Mouse (Mus musculus) forebrain, embryonic 12.5 days (tissue): ENCODE results near the gene Lexm. TPM values are rescaled to one million over a fixed set of nuclear protein-coding genes. Genes with fewer than 3 reads are reported as not detected.

Source experiments
- ATAC-seq: fragments of 200-750 bp; cut with Nextera tagmentation; 2 replicates; pipeline ENCODE4 v1.8.0; 2017; ENCODE audit warnings: moderate TSS enrichment; ENCODE audit not compliant: low FRiP score
- H3K27ac ChIP-seq: fragments of 300-500 bp; sonication (generic); 2 replicates; pipeline ENCODE4 v1.5.1; 2016; ENCODE audit warnings: mild to moderate bottlenecking
- H3K27me3 ChIP-seq: fragments of 300-500 bp; sonication (generic); 2 replicates; pipeline ENCODE4 v1.6.1; 2016; ENCODE audit warnings: mild to moderate bottlenecking
- H3K36me3 ChIP-seq: fragments of 300-500 bp; sonication (generic); replicated peaks from 2 replicates; pipeline ENCODE4 v1.6.1; 2016; ENCODE audit warnings: mild to moderate bottlenecking
- H3K4me1 ChIP-seq: fragments of 300-500 bp; sonication (generic); 2 replicates; pipeline ENCODE4 v1.6.1; 2016
- H3K4me2 ChIP-seq: fragments of 300-500 bp; sonication (generic); 2 replicates; pipeline ENCODE4 v1.6.1; 2016; ENCODE audit warnings: mild to moderate bottlenecking, moderate library complexity
- H3K4me3 ChIP-seq: fragments of 300-500 bp; sonication (generic); replicated peaks from 2 replicates; pipeline ENCODE4 v1.5.1; 2016; ENCODE audit warnings: mild to moderate bottlenecking
- H3K9ac ChIP-seq: fragments of 300-500 bp; sonication (generic); 2 replicates; pipeline ENCODE4 v1.6.1; 2016; ENCODE audit warnings: mild to moderate bottlenecking
- H3K9me3 ChIP-seq: fragments of 300-500 bp; sonication (generic); 2 replicates; pipeline ENCODE4 v1.6.1; 2016
- WGBS: fragments of 180-500 bp; shearing (Covaris S2); methylation state at CpG from one replicate; pipeline ENCODE4 v1.1.7; 2016; 5-methylcytosine and 5-hydroxymethylcytosine counted together
- polyA plus RNA-seq: library from polyadenylated mRNA; unstranded; fragments of >200 nt; fragmentation: Nextera tagmentation; extraction: Ambion mirVana; gene quantifications from 2 replicates; pipeline ENCODE4 v1.2.1, GENCODE M21; 2016

Gene Lexm
- polyA plus RNA-seq, 1 experiment from 2014 or later: 0.42 TPM

- H3K36me3 ChIP-seq: no peaks in the 10 kb centered on the region
- no peaks in the 10 kb centered on the region for H3K9me3 ChIP-seq
- peaks cover 52% of the 10 kb centered on the region for H3K27me3 ChIP-seq
- H3K9ac ChIP-seq: no peak overlapping the region
- H3K27ac ChIP-seq: no peak overlapping the region
- no peak overlapping the region for H3K4me3 ChIP-seq
- ATAC-seq: no peak
- WGBS: 76% methylated on average over 3 of the region's 3 CpGs
- H3K4me1 ChIP-seq: peaks cover 8% of the 10 kb centered on the region
- H3K4me2 ChIP-seq: no peak overlapping the region
Observed at GRCm38 (mm10) chr4:106621428-106621827, 4.4 kb upstream of the Lexm start.

- H3K9me3 ChIP-seq: no peaks in the 10 kb centered on the region
- WGBS: 87% methylated on average over 4 of the region's 4 CpGs
- no peak for ATAC-seq
- H3K27me3 ChIP-seq: peaks cover 44% of the 10 kb centered on the region
- H3K4me3 ChIP-seq: no peak overlapping the region
- no peak overlapping the region for H3K4me2 ChIP-seq
- H3K4me1 ChIP-seq: peaks cover 8% of the 10 kb centered on the region
- no peaks in the 10 kb centered on the region for H3K36me3 ChIP-seq
- H3K9ac ChIP-seq: no peak overlapping the region
- H3K27ac ChIP-seq: no peak overlapping the region
Observed at GRCm38 (mm10) chr4:106618898-106619297, 1.9 kb upstream of the Lexm start.

- no peaks in the 10 kb centered on the region for H3K36me3 ChIP-seq
- H3K27me3 ChIP-seq: peaks cover 18% of the 10 kb centered on the region
- no peak overlapping the region for H3K9ac ChIP-seq
- H3K27ac ChIP-seq: no peak overlapping the region
- H3K9me3 ChIP-seq: no peaks in the 10 kb centered on the region
- no peak for ATAC-seq
- no peak overlapping the region for H3K4me3 ChIP-seq
- H3K4me1 ChIP-seq: peaks cover 8% of the 10 kb centered on the region
- no peak overlapping the region for H3K4me2 ChIP-seq
- 86% methylated on average over 12 of the region's 12 CpGs for WGBS
Observed at GRCm38 (mm10) chr4:106615637-106616036, 1.4 kb downstream of the Lexm start.

GRCm38 (mm10) chr4:106614881-106615280 lies 2.2 kb downstream of the Lexm start:
- no peak for ATAC-seq
- Histone ChIP-seq H3K9me3 (no peaks in the 10 kb centered on the region), H3K27me3 (peaks cover 18% of the 10 kb centered on the region), H3K36me3 (no peaks in the 10 kb centered on the region), H3K4me3 (no peak overlapping the region), H3K4me2 (no peak overlapping the region), H3K9ac (no peak overlapping the region), H3K27ac (no peak overlapping the region), H3K4me1 (peaks cover 8% of the 10 kb centered on the region)
- 91% methylated on average over 9 of the region's 9 CpGs for WGBS

GRCm38 (mm10) chr4:106614180-106614797 lies 2.8 kb downstream of the Lexm start:
- Histone ChIP-seq H3K27ac (no peak overlapping the region), H3K4me2 (no peak overlapping the region)
- 45% methylated on average over 7 of the region's 7 CpGs for WGBS

GRCm38 (mm10) chr4:106613560-106613959 lies 3.5 kb downstream of the Lexm start:
- 0 out of 2 replicates have a peak, but pooled peaks have one; percentile 4 for ATAC-seq
- Histone ChIP-seq H3K9ac (no peak overlapping the region), H3K4me2 (no peak overlapping the region), H3K4me1 (peaks cover 8% of the 10 kb centered on the region), H3K4me3 (no peak overlapping the region), H3K9me3 (no peaks in the 10 kb centered on the region), H3K36me3 (no peaks in the 10 kb centered on the region), H3K27ac (no peak overlapping the region), H3K27me3 (peaks cover 18% of the 10 kb centered on the region)
- 87% methylated on average over 3 of the region's 3 CpGs for WGBS

More at GRCm38 (mm10) chr4:106614180-106614797, 2.8 kb downstream of the Lexm start:
- Histone ChIP-seq H3K36me3 (no peaks in the 10 kb centered on the region), H3K9me3 (no peaks in the 10 kb centered on the region), H3K9ac (no peak overlapping the region), H3K4me3 (no peak overlapping the region), H3K27me3 (peaks cover 18% of the 10 kb centered on the region), H3K4me1 (peaks cover 8% of the 10 kb centered on the region)
- peak; percentile 70 for ATAC-seq

GRCm38 (mm10) chr4:106613105-106613504 lies 3.9 kb downstream of the Lexm start:
- WGBS: 82% methylated on average over 8 of the region's 8 CpGs
- Histone ChIP-seq H3K27me3 (peaks cover 18% of the 10 kb centered on the region), H3K4me2 (no peak overlapping the region), H3K9ac (no peak overlapping the region), H3K4me3 (no peak overlapping the region), H3K36me3 (no peaks in the 10 kb centered on the region), H3K9me3 (no peaks in the 10 kb centered on the region), H3K4me1 (peaks cover 8% of the 10 kb centered on the region), H3K27ac (no peak overlapping the region)
- no peak for ATAC-seq

GRCm38 (mm10) chr4:106607905-106608304 lies 9.1 kb downstream of the Lexm start:
- 85% methylated on average over 1 of the region's 1 CpGs for WGBS

GRCm38 (mm10) chr4:106606639-106607554 lies 10.1 kb downstream of the Lexm start:
- H3K9ac ChIP-seq: 0 out of 2 replicates have a peak overlapping the region, but pooled peaks have one; percentile 26
- 44% methylated on average over 18 of the region's 18 CpGs for WGBS
- H3K4me3 ChIP-seq: peak overlapping the region; percentile 18
- no peak overlapping the region for H3K27ac ChIP-seq
- no peaks in the 10 kb centered on the region for H3K27me3 ChIP-seq
- H3K4me2 ChIP-seq: peak overlapping the region; percentile 33
- no peaks in the 10 kb centered on the region for H3K36me3 ChIP-seq
- peak; percentile 88 for ATAC-seq
- peaks cover 7% of the 10 kb centered on the region for H3K4me1 ChIP-seq
- no peaks in the 10 kb centered on the region for H3K9me3 ChIP-seq

More at GRCm38 (mm10) chr4:106607905-106608304, 9.1 kb downstream of the Lexm start:
- Histone ChIP-seq H3K27me3 (no peaks in the 10 kb centered on the region), H3K9ac (no peak overlapping the region), H3K4me2 (no peak overlapping the region), H3K27ac (no peak overlapping the region), H3K4me3 (no peak overlapping the region), H3K36me3 (no peaks in the 10 kb centered on the region), H3K4me1 (peaks cover 7% of the 10 kb centered on the region), H3K9me3 (no peaks in the 10 kb centered on the region)
- ATAC-seq: no peak

- Histone ChIP-seq H3K27ac (no peak overlapping the region), H3K4me2 (no peak overlapping the region), H3K36me3 (no peaks in the 10 kb centered on the region), H3K9me3 (no peaks in the 10 kb centered on the region), H3K4me1 (no peaks in the 10 kb centered on the region), H3K9ac (no peak overlapping the region), H3K27me3 (no peaks in the 10 kb centered on the region), H3K4me3 (no peak overlapping the region)
- 92% methylated on average over 4 of the region's 4 CpGs for WGBS
- ATAC-seq: no peak
Observed at GRCm38 (mm10) chr4:106600770-106601169, 16.3 kb downstream of the Lexm start.

- no peaks in the 10 kb centered on the region for H3K27me3 ChIP-seq
- no peak for ATAC-seq
- no peak overlapping the region for H3K4me2 ChIP-seq
- H3K4me1 ChIP-seq: no peaks in the 10 kb centered on the region
- 56% methylated on average over 1 of the region's 1 CpGs for WGBS
- H3K27ac ChIP-seq: no peak overlapping the region
- H3K36me3 ChIP-seq: no peaks in the 10 kb centered on the region
- H3K9ac ChIP-seq: no peak overlapping the region
- H3K4me3 ChIP-seq: no peak overlapping the region
- H3K9me3 ChIP-seq: no peaks in the 10 kb centered on the region
Observed at GRCm38 (mm10) chr4:106599415-106599814, 17.6 kb downstream of the Lexm start.

GRCm38 (mm10) chr4:106597741-106598140 lies 19.3 kb downstream of the Lexm start:
- no peak overlapping the region for H3K27ac ChIP-seq

More at GRCm38 (mm10) chr4:106597741-106598140, 19.3 kb downstream of the Lexm start:
- Histone ChIP-seq H3K4me3 (no peak overlapping the region), H3K27me3 (no peaks in the 10 kb centered on the region), H3K4me2 (no peak overlapping the region), H3K36me3 (no peaks in the 10 kb centered on the region), H3K9ac (no peak overlapping the region), H3K4me1 (no peaks in the 10 kb centered on the region), H3K9me3 (no peaks in the 10 kb centered on the region)
- ATAC-seq: no peak
- 88% methylated on average over 4 of the region's 4 CpGs for WGBS
